Mouse (Mus musculus) bone marrow, adult 2 months (tissue): ENCODE measurements at regions not wholly inside any gene's neighbourhood (a gene's known extent, or its start where the extent isn't known, plus 50 kb on each side); places are given as distances from the start of the nearest gene placed in this dataset.
"Not testable (repeated sequence)": the region's sequence is repeated elsewhere in the genome, so short reads cannot be mapped to it uniquely, and the experiment has no call there.

ENCODE experiments used
- H3K27ac ChIP-seq: fragments of 200-500 bp; 2 replicates; pipeline ENCODE4 v1.5.1; 2012; ENCODE audit warnings: low read depth, mild to moderate bottlenecking, control low read depth, inconsistent platforms, low read length; ENCODE audit not compliant: control insufficient read depth, poor library complexity, insufficient read depth
- H3K4me1 ChIP-seq: fragments of 200-500 bp; 2 replicates; pipeline ENCODE4 v1.6.1; 2011; ENCODE audit warnings: low read length; ENCODE audit not compliant: control insufficient read depth, insufficient read depth
- H3K4me3 ChIP-seq: fragments of 200-500 bp; replicated peaks from 2 replicates; pipeline ENCODE3; 2011; ENCODE audit warnings: mild to moderate bottlenecking, low read depth, low read length, control low read depth; ENCODE audit not compliant: control insufficient read depth
- CTCF ChIP-seq: fragments of 200-500 bp; IDR thresholded peaks from 2 replicates; pipeline ENCODE4 v1.5.1; 2011; ENCODE audit warnings: low read length, control low read depth; ENCODE audit not compliant: control insufficient read depth, insufficient read depth
- POLR2A ChIP-seq: fragments of 200-500 bp; IDR thresholded peaks from 2 replicates; pipeline ENCODE4 v1.6.1; 2011; ENCODE audit warnings: low read depth, mild to moderate bottlenecking, control low read depth, low read length, borderline replicate concordance; ENCODE audit not compliant: control insufficient read depth
- WGBS: fragments of 180-500 bp; shearing (Covaris S2); methylation state at CpG from one replicate; pipeline ENCODE4 v1.1.7; 2018; 5-methylcytosine and 5-hydroxymethylcytosine counted together

DNA sequence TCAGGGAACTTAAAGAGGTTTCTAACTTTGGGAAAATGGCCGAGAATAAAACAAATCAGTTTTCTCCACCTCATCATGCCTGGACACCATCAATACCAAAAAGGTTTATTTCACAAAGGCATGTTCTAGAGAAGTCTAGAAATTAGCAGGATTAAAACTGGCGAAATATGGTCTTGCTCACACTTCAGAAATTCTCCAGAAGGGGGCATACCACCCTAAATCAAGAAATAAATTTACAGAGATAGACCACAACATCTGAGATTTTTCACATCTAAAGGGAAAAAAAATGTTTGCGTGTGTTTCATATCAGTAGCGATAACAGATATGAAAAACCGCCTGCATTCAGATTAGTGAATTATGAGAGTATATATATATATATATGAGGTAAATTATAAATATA, 449.9 kb downstream of the Rpia start:
- H3K4me1 ChIP-seq, result no peaks in the 10 kb centered on the region
- H3K27ac ChIP-seq, result no peak overlapping the region
- no peak overlapping the region for H3K4me3 ChIP-seq
- 70% methylated on average over 5 of the region's 5 CpGs for WGBS
- no peak for TF ChIP-seq POLR2A

DNA sequence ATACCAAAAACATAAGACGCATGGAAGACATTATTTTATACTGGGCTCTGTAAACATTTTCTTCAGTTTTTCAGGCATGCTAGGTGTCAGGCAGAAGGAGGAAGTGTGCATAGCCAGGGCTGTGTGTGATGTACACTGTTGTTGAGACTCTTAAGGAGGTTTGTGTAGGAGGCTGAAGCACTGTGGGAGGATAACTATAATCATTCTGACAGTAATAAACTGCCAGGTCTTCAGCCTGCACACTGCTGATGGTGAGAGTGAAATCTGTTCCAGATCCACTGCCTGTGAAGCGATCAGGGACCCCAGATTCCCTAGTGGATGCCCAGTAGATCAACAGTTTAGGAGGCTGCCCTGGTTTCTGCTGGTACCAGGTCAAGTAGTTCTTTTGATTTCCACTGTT, 451.3 kb downstream of the Rpia start:
- 68% methylated on average over 2 of the region's 2 CpGs for WGBS
- not testable (repeated sequence) for H3K4me1 ChIP-seq, H3K27ac ChIP-seq, H3K4me3 ChIP-seq

DNA sequence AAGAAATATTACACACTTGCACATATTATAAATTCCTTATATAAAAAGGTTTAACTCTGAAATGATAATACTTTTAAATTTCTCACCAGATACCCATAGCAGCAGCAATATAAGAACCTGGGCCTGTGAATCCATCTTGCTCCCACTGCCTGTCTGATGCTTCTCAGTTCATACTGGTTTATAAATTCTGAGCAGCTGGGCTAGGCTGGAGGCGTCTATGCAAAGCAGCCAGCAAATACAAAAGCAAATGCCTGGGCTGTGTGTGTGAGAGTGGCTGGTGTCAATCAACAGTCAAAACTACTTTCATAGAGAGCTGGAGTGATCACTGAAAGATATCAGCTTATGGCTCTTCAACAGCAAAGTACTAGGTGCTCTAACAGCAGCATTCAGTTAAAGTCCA, 476.7 kb downstream of the Rpia start:
- TF ChIP-seq CTCF (no peak), POLR2A (no peak)
- 65% methylated on average over 1 of the region's 1 CpGs for WGBS
- Histone ChIP-seq H3K4me3 (no peak overlapping the region), H3K4me1 (no peaks in the 10 kb centered on the region), H3K27ac (no peak overlapping the region)

DNA sequence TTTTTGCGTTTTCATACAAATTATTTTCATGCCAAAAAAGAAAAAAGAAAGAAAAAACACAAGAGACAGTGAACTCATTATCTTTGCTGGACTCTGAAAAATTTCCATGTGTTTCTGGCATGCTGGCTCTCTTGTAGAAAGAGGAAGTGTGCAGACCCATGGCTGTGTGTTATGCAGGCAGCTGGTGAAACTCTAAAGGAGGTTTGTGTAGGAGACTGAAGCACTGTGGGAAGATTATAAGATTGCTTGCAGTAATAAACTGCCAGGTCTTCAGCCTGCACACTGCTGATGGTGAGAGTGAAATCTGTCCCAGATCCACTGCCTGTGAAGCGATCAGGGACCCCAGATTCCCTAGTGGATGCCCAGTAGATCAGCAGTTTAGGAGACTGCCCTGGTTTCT, 477.4 kb downstream of the Rpia start:
- not testable (repeated sequence) for H3K4me3 ChIP-seq, H3K4me1 ChIP-seq
- H3K27ac ChIP-seq, result peak overlapping the region; percentile 43; the same call in 1 of the 2 replicates
- 28% methylated on average over 2 of the region's 2 CpGs for WGBS

DNA sequence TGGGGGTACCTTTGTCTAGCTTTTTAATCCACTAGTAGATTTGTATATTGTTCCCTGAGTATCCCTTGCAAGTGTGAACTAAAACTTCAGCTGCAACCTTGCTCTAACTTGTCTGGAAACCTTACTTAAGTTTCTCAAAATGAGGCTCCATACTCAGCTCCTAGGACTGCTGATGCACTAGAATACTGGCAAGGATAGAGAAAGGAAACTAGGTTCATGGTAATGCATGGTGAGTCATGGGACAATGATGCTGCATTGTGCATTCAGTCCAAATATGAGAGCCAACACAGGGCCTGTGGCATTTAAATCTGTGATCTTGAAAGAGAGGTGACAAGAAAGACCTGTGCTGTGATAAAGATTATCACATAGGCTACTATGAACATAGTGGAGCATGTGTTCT, 490.9 kb downstream of the Rpia start:
- H3K27ac ChIP-seq, H3K4me3 ChIP-seq, H3K4me1 ChIP-seq: not testable (repeated sequence)

DNA sequence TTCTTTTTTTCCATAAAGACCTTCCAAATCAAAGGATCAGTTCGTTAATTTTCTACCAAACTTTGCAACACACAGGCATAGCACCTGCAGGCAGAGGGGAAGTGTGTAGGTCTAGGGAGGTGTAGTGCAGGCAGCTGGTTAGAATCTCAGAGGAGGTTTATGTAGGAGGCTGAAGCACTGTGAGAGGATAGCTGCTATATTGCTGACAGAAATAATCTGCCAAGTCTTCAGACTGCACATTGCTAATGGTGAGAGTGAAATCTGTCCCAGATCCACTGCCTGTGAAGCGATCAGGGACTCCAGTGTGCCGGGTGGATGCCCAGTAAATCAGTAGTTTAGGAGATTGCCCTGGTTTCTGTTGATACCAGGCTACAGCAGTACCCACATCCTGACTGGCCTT, 531.8 kb downstream of the Rpia start:
- H3K27ac ChIP-seq, H3K4me3 ChIP-seq, H3K4me1 ChIP-seq: not testable (repeated sequence)
- WGBS, result 71% methylated on average over 3 of the region's 3 CpGs

DNA sequence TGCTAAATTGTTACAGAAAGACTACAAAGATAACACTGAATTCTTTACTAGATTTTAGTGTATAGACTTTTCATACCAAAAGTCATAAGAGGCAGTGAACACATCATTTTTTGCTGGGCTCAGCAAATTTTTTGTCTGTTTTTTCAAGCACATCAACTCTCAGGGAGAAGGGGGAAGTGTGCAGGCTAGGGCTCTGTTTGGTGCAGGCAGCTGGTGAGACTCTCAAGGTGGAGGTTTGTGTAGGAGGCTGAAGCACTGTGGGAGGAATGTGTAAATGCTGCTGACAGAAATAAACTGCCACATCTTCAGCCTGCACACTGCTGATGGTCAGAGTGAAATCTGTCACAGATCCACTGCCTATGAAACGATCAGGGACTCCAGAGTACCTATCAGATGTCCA, 551.9 kb downstream of the Rpia start:
- H3K27ac ChIP-seq, H3K4me3 ChIP-seq, H3K4me1 ChIP-seq: not testable (repeated sequence)
- no CpG with 5 or more reads among the region's 1 CpGs for WGBS

DNA sequence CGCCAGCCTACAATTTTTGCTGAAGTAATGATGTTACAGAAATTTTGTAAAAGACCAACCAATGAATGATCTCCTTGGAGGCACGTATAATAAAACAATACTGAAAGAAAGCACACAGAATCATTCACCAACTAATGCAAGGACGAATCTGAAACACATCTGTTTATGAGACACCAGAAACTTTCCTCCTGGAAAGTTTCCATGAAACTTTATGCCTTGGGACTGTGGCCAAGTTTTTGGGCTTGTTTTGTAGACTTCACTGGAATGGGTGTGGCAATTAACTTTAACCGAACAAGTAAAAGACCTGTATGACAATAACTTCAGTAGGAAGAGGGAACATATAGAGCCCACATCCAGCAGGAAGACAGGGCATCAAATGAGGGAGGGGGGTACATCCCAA, 564.9 kb downstream of the Rpia start:
- no peak overlapping the region for H3K4me3 ChIP-seq
- 66% methylated on average over 4 of the region's 4 CpGs for WGBS
- H3K4me1 ChIP-seq, result no peaks in the 10 kb centered on the region
- no peak overlapping the region for H3K27ac ChIP-seq
- TF ChIP-seq POLR2A (no peak), CTCF (no peak)

DNA sequence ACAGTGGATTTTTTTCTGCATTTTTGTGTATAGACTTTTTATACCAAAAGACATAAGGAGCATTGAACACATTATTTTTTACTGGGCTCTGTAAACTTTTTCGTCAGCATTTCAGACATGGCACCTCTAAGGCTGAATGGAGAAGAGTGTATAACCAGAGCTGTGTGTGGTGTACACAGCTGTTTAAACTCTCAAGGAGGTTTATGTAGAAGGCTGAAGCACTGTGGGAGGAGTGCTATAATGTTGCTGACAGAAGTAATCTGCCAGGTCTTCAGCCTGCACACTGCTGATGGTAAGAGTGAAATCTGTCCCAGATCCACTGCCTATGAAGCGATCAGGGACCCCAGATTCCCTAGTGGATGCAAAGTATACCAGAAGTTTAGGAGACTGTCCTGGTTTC, 575.4 kb downstream of the Rpia start:
- H3K4me3 ChIP-seq, H3K27ac ChIP-seq, H3K4me1 ChIP-seq: not testable (repeated sequence)
- 72% methylated on average over 2 of the region's 2 CpGs for WGBS

DNA sequence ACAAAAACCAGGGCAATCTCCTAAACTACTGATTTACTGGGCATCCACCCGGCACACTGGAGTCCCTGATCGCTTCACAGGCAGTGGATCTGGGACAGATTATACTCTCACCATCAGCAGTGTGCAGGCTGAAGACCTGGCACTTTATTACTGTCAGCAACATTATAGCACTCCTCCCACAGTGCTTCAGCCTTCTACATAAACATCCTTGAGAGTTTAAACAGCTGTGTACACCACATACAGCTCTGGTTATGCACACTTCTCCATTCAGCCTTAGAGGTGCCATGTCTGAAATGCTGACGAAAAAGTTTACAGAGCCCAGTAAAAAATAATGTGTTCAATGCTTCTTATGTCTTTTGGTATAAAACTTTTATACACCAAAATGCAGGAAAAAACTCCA, 576.3 kb downstream of the Rpia start:
- 60% methylated on average over 3 of the region's 3 CpGs for WGBS
- not testable (repeated sequence) for H3K4me1 ChIP-seq, H3K4me3 ChIP-seq, H3K27ac ChIP-seq
